Mouse (Mus musculus) megakaryocyte, embryonic 14.5 days (primary cell): Measurements from ENCODE around the gene Slc38a1.

Experiments
- FLI1 ChIP-seq: IDR thresholded peaks from 2 replicates; pipeline ENCODE4 v1.6.1; 2012; ENCODE audit warnings: low read length, inconsistent platforms, mixed read lengths
- GATA1 ChIP-seq: IDR thresholded peaks from 3 replicates; pipeline ENCODE4 v1.6.1; 2012; ENCODE audit warnings: mixed read lengths, low read length, inconsistent platforms, borderline replicate concordance

DNA sequence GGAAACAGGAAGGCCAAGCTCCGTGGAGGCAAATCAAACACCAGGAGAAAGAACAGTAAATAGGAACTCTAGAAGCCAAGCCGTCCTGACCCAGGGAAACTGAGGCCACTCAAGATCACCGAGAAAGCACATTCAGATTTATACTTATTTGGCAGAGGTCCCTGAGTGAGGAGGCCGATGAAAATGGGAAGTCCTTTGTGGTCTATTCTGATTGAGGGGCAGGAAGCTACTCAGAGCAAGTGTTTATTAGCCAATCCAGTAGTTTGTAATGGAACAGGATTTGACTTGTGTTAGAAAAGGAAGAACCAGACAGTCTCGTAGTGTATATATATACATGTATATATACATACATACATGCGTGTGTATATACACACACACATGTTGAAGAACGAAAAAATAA is 48.8 kb downstream of the Slc38a1 start:
- TF ChIP-seq GATA1 (no peak), FLI1 (no peak)
